Mouse (Mus musculus): Measurements from ENCODE around the gene Atxn7l3. TPM values are rescaled to one million over a fixed set of nuclear protein-coding genes. Genes with fewer than 3 reads are reported as not detected.

Gene Atxn7l3
- polyA plus RNA-seq, 1 experiment: 30.4 TPM

DNA sequence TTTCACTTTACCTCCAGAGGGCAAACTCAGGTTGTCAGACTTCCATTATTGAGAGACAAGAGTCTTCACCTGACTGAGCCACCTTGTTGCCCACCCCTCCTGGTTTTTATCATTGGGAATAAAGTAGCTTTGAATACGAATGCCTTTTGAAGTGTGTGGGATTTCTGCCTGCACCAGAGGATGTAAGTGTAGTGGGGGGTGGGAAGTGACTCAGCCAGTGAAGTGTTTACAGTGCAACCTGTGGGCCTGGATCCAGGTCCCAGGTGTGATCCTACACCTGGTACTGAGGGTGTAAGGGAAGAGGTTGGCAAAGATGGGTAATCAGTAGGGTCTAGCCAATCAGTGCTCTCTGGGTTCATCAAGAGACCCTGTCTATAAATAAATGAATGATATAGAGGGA is 27.1 kb upstream of the Atxn7l3 start:
- 68% methylated on average over 1 of the region's 1 CpGs for WGBS
- Histone ChIP-seq H3K4me3 (replicated peaks; ENCODE audit: control insufficient read depth, low read depth, low read length) (no peak overlapping the region), H3K27ac (ENCODE audit: control insufficient read depth, insufficient read depth, low read depth, low read length, poor library complexity) (no peak overlapping the region), H3K4me1 (ENCODE audit: control insufficient read depth, insufficient read depth, low read length) (peaks cover 4% of the 10 kb centered on the region)
- no peak for TF ChIP-seq CTCF (IDR thresholded peaks at IDR 0.05; ENCODE audit: control insufficient read depth, insufficient read depth, low read length)
- TF ChIP-seq POLR2A (IDR thresholded peaks at IDR 0.05; ENCODE audit: borderline replicate concordance, control insufficient read depth, low read depth, low read length): no peak

DNA sequence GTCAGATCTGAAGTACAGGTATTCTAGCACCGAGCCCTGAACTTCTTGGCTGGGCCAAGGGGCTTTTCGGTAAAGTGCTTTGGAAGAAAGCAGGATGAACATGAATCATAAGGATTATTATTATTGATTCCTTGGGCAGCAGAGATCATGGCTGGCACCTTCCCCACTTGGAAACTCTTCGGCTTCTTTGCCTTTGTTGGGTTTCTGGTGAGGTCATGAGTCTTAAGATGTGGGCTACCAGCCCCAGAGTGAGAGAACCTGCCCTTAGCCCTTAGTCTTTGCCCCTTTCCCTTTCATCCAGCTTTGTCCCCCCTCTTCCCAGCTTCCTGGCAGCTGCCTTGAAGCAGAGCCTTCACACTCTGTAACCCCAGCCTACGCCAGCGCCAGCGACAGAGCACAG is 25.5 kb upstream of the Atxn7l3 start:
- TF ChIP-seq CTCF (IDR thresholded peaks at IDR 0.05; ENCODE audit: control insufficient read depth, insufficient read depth, low read length) (no peak), POLR2A (IDR thresholded peaks at IDR 0.05; ENCODE audit: borderline replicate concordance, control insufficient read depth, low read depth, low read length) (no peak)
- H3K4me1 ChIP-seq (ENCODE audit: control insufficient read depth, insufficient read depth, low read length): peaks cover 4% of the 10 kb centered on the region
- no peak overlapping the region for H3K27ac ChIP-seq (ENCODE audit: control insufficient read depth, insufficient read depth, low read depth, low read length, poor library complexity)
- no peak overlapping the region for H3K4me3 ChIP-seq (replicated peaks; ENCODE audit: control insufficient read depth, low read depth, low read length)
- 85% methylated on average over 6 of the region's 6 CpGs for WGBS

DNA sequence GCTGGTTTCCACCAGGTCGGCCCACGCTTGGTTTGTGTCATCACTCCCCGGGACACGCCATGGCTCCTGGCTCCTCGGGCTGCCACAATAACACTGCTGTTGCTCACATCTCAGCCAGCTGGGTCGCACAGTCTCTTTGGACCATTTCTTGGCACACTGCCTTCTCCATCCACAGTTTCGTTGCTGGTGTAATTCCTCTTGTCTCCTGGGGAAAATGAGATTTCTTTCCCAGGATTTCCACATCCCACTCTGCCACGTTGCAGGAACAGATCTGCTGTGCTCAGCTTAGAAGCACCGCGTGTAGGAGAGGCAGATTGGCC is 24.2 kb upstream of the Atxn7l3 start:
- 39% methylated on average over 10 of the region's 10 CpGs for WGBS
- Histone ChIP-seq H3K27ac (ENCODE audit: control insufficient read depth, insufficient read depth, low read depth, low read length, poor library complexity) (peak overlapping the region; percentile 97; the same call in 1 of the 2 replicates), H3K4me1 (ENCODE audit: control insufficient read depth, insufficient read depth, low read length) (peaks cover 4% of the 10 kb centered on the region), H3K4me3 (replicated peaks; ENCODE audit: control insufficient read depth, low read depth, low read length) (peak overlapping the region; percentile 87)
- TF ChIP-seq CTCF (IDR thresholded peaks at IDR 0.05; ENCODE audit: control insufficient read depth, insufficient read depth, low read length): no peak
- TF ChIP-seq POLR2A (IDR thresholded peaks at IDR 0.05; ENCODE audit: borderline replicate concordance, control insufficient read depth, low read depth, low read length): 0 out of 2 replicates have a peak, but pooled peaks have one; percentile 34

DNA sequence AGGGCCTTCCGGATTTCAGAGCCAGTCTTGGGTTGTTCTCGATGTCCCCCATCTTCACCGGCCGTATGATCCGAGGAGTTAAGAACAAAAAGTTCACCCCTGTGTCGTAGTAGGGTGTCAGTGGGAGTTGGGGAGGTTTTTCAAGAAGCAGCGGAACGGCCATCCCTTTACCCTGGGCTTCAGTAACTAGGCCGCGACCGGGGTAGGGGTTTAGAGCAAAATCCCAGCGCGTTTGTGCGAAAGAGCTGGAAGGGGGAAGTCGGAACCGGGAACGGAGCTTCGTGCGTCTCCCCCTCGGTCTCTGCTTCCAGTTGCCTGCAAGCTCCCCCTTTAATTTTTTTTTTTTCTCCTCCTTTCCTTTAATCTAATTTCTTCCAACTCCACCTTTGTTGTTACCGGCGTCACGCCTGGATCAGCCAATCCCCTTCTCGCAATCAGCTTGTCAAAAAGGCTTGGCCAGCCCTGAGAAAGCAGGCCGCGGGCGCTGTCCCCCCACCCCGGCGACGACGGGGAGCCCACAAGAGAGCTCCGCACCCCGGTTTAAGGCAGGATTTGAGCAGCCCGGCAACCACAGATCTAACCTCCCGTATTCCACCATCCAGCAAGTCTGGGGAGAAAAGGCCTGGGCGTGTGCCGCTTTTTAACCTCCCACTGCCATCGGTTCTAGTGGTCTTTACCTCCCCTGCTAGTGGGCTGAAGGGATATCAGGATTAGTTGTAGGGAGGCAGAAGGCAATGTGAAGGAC is 23.7 kb upstream of the Atxn7l3 start:
- WGBS: 1% methylated on average over 38 of the region's 38 CpGs
- Histone ChIP-seq H3K4me1 (ENCODE audit: control insufficient read depth, insufficient read depth, low read length) (peaks cover 5% of the 10 kb centered on the region), H3K4me3 (replicated peaks; ENCODE audit: control insufficient read depth, low read depth, low read length) (peak overlapping the region; percentile 87), H3K27ac (ENCODE audit: control insufficient read depth, insufficient read depth, low read depth, low read length, poor library complexity) (peak overlapping the region; percentile 97)
- TF ChIP-seq POLR2A (IDR thresholded peaks at IDR 0.05; ENCODE audit: borderline replicate concordance, control insufficient read depth, low read depth, low read length) (peak; percentile 90), CTCF (IDR thresholded peaks at IDR 0.05; ENCODE audit: control insufficient read depth, insufficient read depth, low read length) (no peak)

DNA sequence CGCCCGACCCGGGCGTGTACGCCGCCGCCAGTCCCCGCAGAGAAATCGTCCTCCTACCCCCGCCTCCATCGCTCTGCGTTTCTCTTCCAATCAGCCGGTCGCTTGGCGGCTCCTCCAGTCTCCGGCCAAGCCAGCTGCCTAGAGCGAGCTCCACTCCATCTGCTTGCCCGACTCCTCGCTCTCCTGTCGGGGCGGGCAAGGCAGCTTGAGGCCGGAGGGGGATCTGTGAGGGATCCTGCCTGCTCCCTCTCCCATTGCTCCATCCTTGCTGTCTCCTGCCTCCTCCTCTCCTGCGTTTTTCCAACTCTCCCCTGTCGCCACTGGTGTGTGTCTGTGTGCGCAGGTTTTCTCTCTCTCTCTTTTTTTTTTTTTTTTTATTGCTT is 23.0 kb upstream of the Atxn7l3 start, which contains the start of gene Ubtf:
TSS of gene Ubtf (minus strand) at position 333 of the 383 bp plus-strand sequence.
- WGBS: under 1% methylated on average over 25 of the region's 25 CpGs
- no peak for TF ChIP-seq CTCF (IDR thresholded peaks at IDR 0.05; ENCODE audit: control insufficient read depth, insufficient read depth, low read length)
- TF ChIP-seq POLR2A (IDR thresholded peaks at IDR 0.05; ENCODE audit: borderline replicate concordance, control insufficient read depth, low read depth, low read length): peak; percentile 70; the same call in 1 of the 2 replicates
- H3K4me3 ChIP-seq (replicated peaks; ENCODE audit: control insufficient read depth, low read depth, low read length): peak within 1 kb of the TSS; percentile 89
- H3K4me1 ChIP-seq (ENCODE audit: control insufficient read depth, insufficient read depth, low read length): peaks cover 5% of the 10 kb centered on the region
- peak within 1 kb of the TSS; percentile 97 for H3K27ac ChIP-seq (ENCODE audit: control insufficient read depth, insufficient read depth, low read depth, low read length, poor library complexity)

DNA sequence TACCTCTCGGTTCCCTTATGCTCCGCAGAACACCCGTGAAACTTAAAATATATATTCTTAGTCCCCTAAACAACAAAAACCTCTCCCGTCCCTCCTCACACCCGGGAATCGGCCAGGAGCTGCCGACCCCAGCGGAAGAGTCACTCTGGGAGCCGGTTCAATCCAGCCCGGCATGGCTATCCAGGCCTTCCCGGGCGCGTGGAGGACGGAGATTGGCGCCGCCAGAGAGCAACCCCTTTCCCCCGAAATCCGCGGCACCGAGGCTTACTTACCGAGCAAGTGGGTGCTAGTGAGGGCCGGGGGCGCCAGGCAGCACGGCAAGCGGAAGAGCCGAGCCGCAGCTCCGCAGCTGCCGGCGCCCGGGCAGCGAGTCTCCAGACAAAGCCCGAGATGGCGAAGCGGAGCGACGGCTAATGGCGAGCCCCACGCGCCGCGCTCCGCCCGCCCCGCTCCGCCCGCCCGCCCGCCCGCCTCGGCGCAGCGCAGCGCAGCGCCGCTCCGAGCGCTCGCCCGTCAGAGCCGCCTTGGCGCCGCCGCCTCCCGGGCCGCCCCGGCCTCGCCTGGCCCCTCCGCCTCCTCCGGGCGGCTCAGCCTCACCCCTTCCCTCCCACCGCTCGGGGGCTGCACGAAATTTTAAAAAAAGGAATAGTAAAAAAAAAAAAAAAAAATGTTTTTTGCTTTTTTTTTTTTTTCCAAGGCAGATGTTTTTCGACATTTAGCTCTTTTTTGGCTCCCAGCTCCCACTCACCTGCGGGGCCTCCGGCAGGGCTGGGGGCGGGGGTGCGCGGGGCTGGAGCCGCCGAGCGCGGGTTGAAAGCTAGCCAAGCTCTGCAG is 22.4 kb upstream of the Atxn7l3 start:
- TF ChIP-seq CTCF (IDR thresholded peaks at IDR 0.05; ENCODE audit: control insufficient read depth, insufficient read depth, low read length): no peak
- peak; percentile 53; the same call in 1 of the 2 replicates for TF ChIP-seq POLR2A (IDR thresholded peaks at IDR 0.05; ENCODE audit: borderline replicate concordance, control insufficient read depth, low read depth, low read length)
- WGBS: under 1% methylated on average over 84 of the region's 84 CpGs
- Histone ChIP-seq H3K27ac (ENCODE audit: control insufficient read depth, insufficient read depth, low read depth, low read length, poor library complexity) (peak overlapping the region; percentile 97), H3K4me1 (ENCODE audit: control insufficient read depth, insufficient read depth, low read length) (peaks cover 5% of the 10 kb centered on the region), H3K4me3 (replicated peaks; ENCODE audit: control insufficient read depth, low read depth, low read length) (peak overlapping the region; percentile 89)

DNA sequence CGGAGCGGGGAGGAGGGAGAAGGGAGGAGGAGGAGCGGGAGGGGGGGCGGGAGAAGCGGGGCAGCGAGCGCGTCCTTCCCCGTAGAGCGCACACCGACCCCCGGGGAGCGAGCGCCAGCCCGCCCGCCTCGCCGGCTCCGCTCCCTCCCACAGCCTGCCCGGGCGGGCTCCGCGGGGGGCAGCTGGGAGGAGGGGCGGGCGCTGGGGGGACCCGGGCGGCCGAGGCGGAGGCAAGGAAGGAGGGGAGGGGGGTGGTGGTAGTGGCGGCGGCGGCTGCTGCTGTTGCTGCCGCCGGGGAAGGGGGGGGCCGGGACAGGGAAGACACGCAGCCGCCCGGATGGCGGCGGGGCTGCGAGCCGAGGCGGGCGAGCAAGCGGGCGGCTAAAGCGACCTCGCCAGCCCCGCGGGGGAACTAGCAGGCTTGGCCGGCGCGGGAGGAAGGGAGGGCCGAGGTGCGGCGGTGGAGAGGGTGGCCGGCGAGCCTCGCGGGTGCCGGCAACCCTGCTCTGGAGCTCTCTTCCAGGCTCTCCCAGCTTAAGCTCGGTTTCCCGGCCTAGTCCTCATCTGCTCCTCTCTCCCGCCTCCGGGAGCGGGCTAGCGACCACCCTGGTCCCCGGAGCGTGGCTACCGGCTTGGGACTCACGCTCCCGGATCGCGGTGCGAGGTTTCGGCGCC is 21.6 kb upstream of the Atxn7l3 start:
- H3K4me1 ChIP-seq (ENCODE audit: control insufficient read depth, insufficient read depth, low read length): peaks cover 5% of the 10 kb centered on the region
- H3K4me3 ChIP-seq (replicated peaks; ENCODE audit: control insufficient read depth, low read depth, low read length): peak overlapping the region; percentile 89
- TF ChIP-seq CTCF (IDR thresholded peaks at IDR 0.05; ENCODE audit: control insufficient read depth, insufficient read depth, low read length) (no peak), POLR2A (IDR thresholded peaks at IDR 0.05; ENCODE audit: borderline replicate concordance, control insufficient read depth, low read depth, low read length) (peak; percentile 39; the same call in 1 of the 2 replicates)
- WGBS: under 1% methylated on average over 53 of the region's 77 CpGs
- peak overlapping the region; percentile 97 for H3K27ac ChIP-seq (ENCODE audit: control insufficient read depth, insufficient read depth, low read depth, low read length, poor library complexity)

Data from bone marrow, adult 2 months (tissue).